Mouse (Mus musculus) hindbrain, embryonic 16.5 days (tissue): ENCODE results near the gene Spn. TPM values are rescaled to one million over a fixed set of nuclear protein-coding genes. Genes with fewer than 3 reads are reported as not detected.

ENCODE experiments used
- ATAC-seq: fragments of 200-750 bp; cut with Nextera tagmentation; 2 replicates; pipeline ENCODE4 v1.8.0; 2017; ENCODE audit warnings: moderate TSS enrichment, moderate library complexity
- H3K27ac ChIP-seq: fragments of 300-500 bp; sonication (generic); 2 replicates; pipeline ENCODE4 v1.5.1; 2014; ENCODE audit warnings: low read depth, mild to moderate bottlenecking, control low read depth, low read length, moderate library complexity
- H3K27me3 ChIP-seq: fragments of 300-500 bp; sonication (generic); replicated peaks from 2 replicates; pipeline ENCODE4 v1.6.1; 2014; ENCODE audit warnings: low read length; ENCODE audit not compliant: control insufficient read depth, insufficient read depth
- H3K36me3 ChIP-seq: fragments of 300-500 bp; sonication (generic); 2 replicates; pipeline ENCODE4 v1.6.1; 2014; ENCODE audit warnings: mild to moderate bottlenecking, low read length, moderate library complexity, mixed read lengths; ENCODE audit not compliant: control insufficient read depth, insufficient read depth
- H3K4me1 ChIP-seq: fragments of 300-500 bp; sonication (generic); 2 replicates; pipeline ENCODE4 v1.6.1; 2014; ENCODE audit warnings: low read depth, low read length; ENCODE audit not compliant: control insufficient read depth, insufficient read depth
- H3K4me2 ChIP-seq: fragments of 300-500 bp; sonication (generic); 2 replicates; pipeline ENCODE4 v1.6.1; 2014; ENCODE audit warnings: mild to moderate bottlenecking, low read length, control low read depth, moderate library complexity
- H3K4me3 ChIP-seq: fragments of 300-500 bp; sonication (generic); 2 replicates; pipeline ENCODE4 v1.5.1; 2014; ENCODE audit warnings: mild to moderate bottlenecking, low read length, control low read depth, moderate library complexity
- H3K9ac ChIP-seq: fragments of 300-500 bp; sonication (generic); 2 replicates; pipeline ENCODE4 v1.6.1; 2014; ENCODE audit warnings: low read depth, mild to moderate bottlenecking, control low read depth, low read length, moderate library complexity
- H3K9me3 ChIP-seq: fragments of 300-500 bp; sonication (generic); 2 replicates; pipeline ENCODE4 v1.6.1; 2014; ENCODE audit warnings: mild to moderate bottlenecking, low read length, moderate library complexity; ENCODE audit not compliant: control insufficient read depth
- WGBS: fragments of 180-500 bp; shearing (Covaris S2); extraction: QIAGEN DNeasy Blood & Tissue Kit; methylation state at CpG from one replicate; pipeline ENCODE4 v1.1.7; 2014; 5-methylcytosine and 5-hydroxymethylcytosine counted together
- polyA plus RNA-seq: library from polyadenylated mRNA; unstranded; fragments of >200 nt; fragmentation: Nextera tagmentation; extraction: Ambion mirVana; gene quantifications from 2 replicates; pipeline ENCODE4 v1.2.1, GENCODE M21; 2015

The Spn gene
- polyA plus RNA-seq, 1 experiment from 2014 or later: not detected

- Histone ChIP-seq H3K9ac (no peak overlapping the region), H3K9me3 (no peaks in the 10 kb centered on the region), H3K4me1 (no peaks in the 10 kb centered on the region), H3K36me3 (no peaks in the 10 kb centered on the region), H3K4me3 (no peak overlapping the region), H3K4me2 (no peak overlapping the region), H3K27ac (no peak overlapping the region), H3K27me3 (no peaks in the 10 kb centered on the region)
- ATAC-seq: no peak
- WGBS: 95% methylated on average over 5 of the region's 5 CpGs
Measured at GRCm38 (mm10) chr7:127166501-127166900, 28.9 kb upstream of the Spn start.

- Histone ChIP-seq H3K27ac (no peak overlapping the region), H3K9me3 (no peaks in the 10 kb centered on the region), H3K4me2 (no peak overlapping the region), H3K27me3 (no peaks in the 10 kb centered on the region), H3K36me3 (no peaks in the 10 kb centered on the region), H3K4me1 (no peaks in the 10 kb centered on the region), H3K9ac (no peak overlapping the region), H3K4me3 (no peak overlapping the region)
- no peak for ATAC-seq
- 87% methylated on average over 12 of the region's 12 CpGs for WGBS
Measured at GRCm38 (mm10) chr7:127165607-127166493, 28.2 kb upstream of the Spn start.

- Histone ChIP-seq H3K4me3 (no peak overlapping the region), H3K36me3 (no peaks in the 10 kb centered on the region), H3K9ac (no peak overlapping the region), H3K4me1 (no peaks in the 10 kb centered on the region), H3K27ac (no peak overlapping the region), H3K9me3 (no peaks in the 10 kb centered on the region), H3K27me3 (no peaks in the 10 kb centered on the region), H3K4me2 (no peak overlapping the region)
- no peak for ATAC-seq
- 82% methylated on average over 4 of the region's 4 CpGs for WGBS
Measured at GRCm38 (mm10) chr7:127164002-127164401, 26.4 kb upstream of the Spn start.

- no peaks in the 10 kb centered on the region for H3K36me3 ChIP-seq
- H3K4me3 ChIP-seq: no peak overlapping the region
- ATAC-seq: no peak
- WGBS: 86% methylated on average over 5 of the region's 5 CpGs
- H3K4me2 ChIP-seq: no peak overlapping the region
- H3K9ac ChIP-seq: no peak overlapping the region
- H3K27ac ChIP-seq: no peak overlapping the region
- no peaks in the 10 kb centered on the region for H3K4me1 ChIP-seq
- H3K9me3 ChIP-seq: no peaks in the 10 kb centered on the region
- no peaks in the 10 kb centered on the region for H3K27me3 ChIP-seq
Measured at GRCm38 (mm10) chr7:127162546-127162945, 24.9 kb upstream of the Spn start.

GRCm38 (mm10) chr7:127157548-127157947 is 19.9 kb upstream of the Spn start:
- H3K4me3 ChIP-seq: no peak overlapping the region
- H3K9ac ChIP-seq: no peak overlapping the region
- 93% methylated on average over 4 of the region's 4 CpGs for WGBS
- no peak overlapping the region for H3K4me2 ChIP-seq
- no peaks in the 10 kb centered on the region for H3K36me3 ChIP-seq
- H3K27me3 ChIP-seq: no peaks in the 10 kb centered on the region
- no peak overlapping the region for H3K27ac ChIP-seq
- no peak for ATAC-seq
- no peaks in the 10 kb centered on the region for H3K4me1 ChIP-seq
- H3K9me3 ChIP-seq: no peaks in the 10 kb centered on the region

- no peak overlapping the region for H3K4me3 ChIP-seq
- H3K27me3 ChIP-seq: no peaks in the 10 kb centered on the region
- ATAC-seq: no peak
- 82% methylated on average over 3 of the region's 3 CpGs for WGBS
- no peaks in the 10 kb centered on the region for H3K4me1 ChIP-seq
- no peak overlapping the region for H3K9ac ChIP-seq
- H3K9me3 ChIP-seq: no peaks in the 10 kb centered on the region
- no peaks in the 10 kb centered on the region for H3K36me3 ChIP-seq
- H3K4me2 ChIP-seq: no peak overlapping the region
- no peak overlapping the region for H3K27ac ChIP-seq
Measured at GRCm38 (mm10) chr7:127153477-127153876, 15.9 kb upstream of the Spn start.

- Histone ChIP-seq H3K27me3 (no peaks in the 10 kb centered on the region), H3K9me3 (no peaks in the 10 kb centered on the region), H3K36me3 (no peaks in the 10 kb centered on the region), H3K9ac (no peak overlapping the region), H3K27ac (no peak overlapping the region), H3K4me2 (no peak overlapping the region), H3K4me1 (no peaks in the 10 kb centered on the region), H3K4me3 (no peak overlapping the region)
- ATAC-seq: no peak
- 88% methylated on average over 6 of the region's 6 CpGs for WGBS
Measured at GRCm38 (mm10) chr7:127152464-127152863, 14.8 kb upstream of the Spn start.

GRCm38 (mm10) chr7:127147901-127148300 is 10.3 kb upstream of the Spn start:
- WGBS: 81% methylated on average over 3 of the region's 3 CpGs
- no peaks in the 10 kb centered on the region for H3K4me1 ChIP-seq

GRCm38 (mm10) chr7:127146267-127146603 is 8.6 kb upstream of the Spn start:
- H3K4me2 ChIP-seq: no peak overlapping the region
- no peak for ATAC-seq
- no peak overlapping the region for H3K4me3 ChIP-seq
- no peaks in the 10 kb centered on the region for H3K27me3 ChIP-seq
- H3K27ac ChIP-seq: no peak overlapping the region
- H3K4me1 ChIP-seq: no peaks in the 10 kb centered on the region
- H3K9me3 ChIP-seq: no peaks in the 10 kb centered on the region
- H3K9ac ChIP-seq: no peak overlapping the region
- no peaks in the 10 kb centered on the region for H3K36me3 ChIP-seq
- WGBS: 49% methylated on average over 2 of the region's 2 CpGs

More at GRCm38 (mm10) chr7:127147901-127148300, 10.3 kb upstream of the Spn start:
- Histone ChIP-seq H3K9me3 (no peaks in the 10 kb centered on the region), H3K36me3 (no peaks in the 10 kb centered on the region), H3K27ac (no peak overlapping the region), H3K4me2 (no peak overlapping the region), H3K4me3 (no peak overlapping the region), H3K27me3 (no peaks in the 10 kb centered on the region), H3K9ac (no peak overlapping the region)
- ATAC-seq: no peak
